Mouse (Mus musculus) heart, embryonic 14.5 days (tissue): Measurements from ENCODE around the gene Alox5ap. TPM values are rescaled to one million over a fixed set of nuclear protein-coding genes. Genes with fewer than 3 reads are reported as not detected.
A peak's percentile ranks its signal among the peaks of the same experiment; 100 is the strongest.

Experiments used
- ATAC-seq: fragments of 200-750 bp; cut with Nextera tagmentation; 2 replicates; pipeline ENCODE4 v1.8.0; 2017; ENCODE audit warnings: low read depth, moderate TSS enrichment; ENCODE audit not compliant: insufficient number of reproducible peaks, insufficient read depth, low FRiP score
- H3K27ac ChIP-seq, 2 experiments: fragments of 200-500 bp in 1 of 2; fragments of 300-500 bp in 1 of 2; sonication (generic) in 1 of 2; replicated peaks in 1 of 2; 2 replicates each; pipeline ENCODE4 v1.5.1; 2012 to 2014; ENCODE audit warnings: low read depth in 2 of 2, low read length in 2 of 2, control low read depth in 1 of 2, mild to moderate bottlenecking in 1 of 2, mixed read lengths in 1 of 2; ENCODE audit not compliant: control insufficient read depth in 1 of 2, insufficient read depth in 1 of 2
- H3K27me3 ChIP-seq: fragments of 300-500 bp; sonication (generic); 2 replicates; pipeline ENCODE4 v1.6.1; 2014; ENCODE audit warnings: mild to moderate bottlenecking, low read length, control low read depth; ENCODE audit not compliant: control insufficient read depth, insufficient read depth
- H3K36me3 ChIP-seq: fragments of 300-500 bp; sonication (generic); 2 replicates; pipeline ENCODE4 v1.6.1; 2014; ENCODE audit warnings: mild to moderate bottlenecking, control low read depth, low read length, mixed read lengths; ENCODE audit not compliant: control insufficient read depth, insufficient read depth
- H3K4me1 ChIP-seq, 2 experiments: fragments of 200-500 bp in 1 of 2; fragments of 300-500 bp in 1 of 2; sonication (generic) in 1 of 2; 2 replicates each; pipeline ENCODE4 v1.6.1; 2012 to 2014; ENCODE audit warnings: low read length in 2 of 2, control low read depth in 1 of 2, mixed read lengths in 1 of 2; ENCODE audit not compliant: control insufficient read depth in 2 of 2, insufficient read depth in 2 of 2
- H3K4me2 ChIP-seq: fragments of 300-500 bp; sonication (generic); 2 replicates; pipeline ENCODE4 v1.6.1; 2014; ENCODE audit warnings: mild to moderate bottlenecking, low read length
- H3K4me3 ChIP-seq, 2 experiments: fragments of 200-500 bp in 1 of 2; fragments of 300-500 bp in 1 of 2; sonication (generic) in 1 of 2; 2 replicates each; pipeline ENCODE4 v1.5.1; 2012 to 2014; ENCODE audit warnings: low read length in 2 of 2, mild to moderate bottlenecking in 2 of 2, control low read depth in 1 of 2, low read depth in 1 of 2, moderate library complexity in 1 of 2; ENCODE audit not compliant: control insufficient read depth in 1 of 2, insufficient read depth in 1 of 2
- H3K9ac ChIP-seq: fragments of 300-500 bp; sonication (generic); 2 replicates; pipeline ENCODE4 v1.6.1; 2014; ENCODE audit warnings: mild to moderate bottlenecking, low read length
- H3K9me3 ChIP-seq: fragments of 300-500 bp; sonication (generic); 2 replicates; pipeline ENCODE4 v1.6.1; 2016; ENCODE audit warnings: low read length, control low read depth; ENCODE audit not compliant: control insufficient read depth
- WGBS: fragments of 180-500 bp; shearing (Covaris S2); extraction: QIAGEN DNeasy Blood & Tissue Kit; methylation state at CpG from one replicate; pipeline ENCODE4 v1.1.7; 2014; 5-methylcytosine and 5-hydroxymethylcytosine counted together
- polyA plus RNA-seq: library from polyadenylated mRNA; unstranded; fragments of >200 nt; fragmentation: Nextera tagmentation; extraction: Ambion mirVana; gene quantifications from 2 replicates; pipeline ENCODE4 v1.2.1, GENCODE M21; 2014

Gene Alox5ap
- polyA plus RNA-seq, 1 experiment from 2014 or later: 7.2 TPM

GRCm38 (mm10) chr5:149229619-149230339 is 34.8 kb upstream of the Alox5ap start:
- Histone ChIP-seq H3K9me3 (no peaks in the 10 kb centered on the region), H3K4me2 (peak overlapping the region; percentile 63), H3K27me3 (no peaks in the 10 kb centered on the region), H3K36me3 (no peaks in the 10 kb centered on the region), H3K27ac (peak overlapping the region; percentile 97 to 98), H3K9ac (peak overlapping the region; percentile 77), H3K4me3 (peak overlapping the region; percentile 51 to 57), H3K4me1 (0 out of 4 replicates have a peak, but pooled peaks cover 0 to 3% of the 10 kb centered on the region in 2 experiments)
- WGBS: 78% methylated on average over 18 of the region's 18 CpGs
- ATAC-seq: no peak

- Histone ChIP-seq H3K9ac (no peak overlapping the region), H3K4me1 (peaks cover 6 to 10% of the 10 kb centered on the region in 2 experiments; a peak in 2 of 4 replicates), H3K4me3 (no peak overlapping the region), H3K27me3 (no peaks in the 10 kb centered on the region), H3K9me3 (no peaks in the 10 kb centered on the region), H3K4me2 (no peak overlapping the region), H3K27ac (no peak overlapping the region), H3K36me3 (no peaks in the 10 kb centered on the region)
- ATAC-seq: no peak
- 74% methylated on average over 7 of the region's 7 CpGs for WGBS
Observed at GRCm38 (mm10) chr5:149235002-149235401, 29.6 kb upstream of the Alox5ap start.

GRCm38 (mm10) chr5:149237221-149237950 is 27.2 kb upstream of the Alox5ap start:
- no peaks in the 10 kb centered on the region for H3K9me3 ChIP-seq
- H3K9ac ChIP-seq: no peak overlapping the region
- 56% methylated on average over 24 of the region's 24 CpGs for WGBS
- H3K4me3 ChIP-seq: no peak overlapping the region
- H3K27ac ChIP-seq: no peak overlapping the region; a peak in 1 of 4 replicates
- no peaks in the 10 kb centered on the region for H3K27me3 ChIP-seq
- H3K4me1 ChIP-seq: peaks cover 6 to 10% of the 10 kb centered on the region in 2 experiments; a peak in 2 of 4 replicates
- H3K4me2 ChIP-seq: no peak overlapping the region
- H3K36me3 ChIP-seq: no peaks in the 10 kb centered on the region
- ATAC-seq: no peak

- peaks cover 11 to 23% of the 10 kb centered on the region in 2 experiments for H3K4me1 ChIP-seq
- no peaks in the 10 kb centered on the region for H3K9me3 ChIP-seq
- no peak for ATAC-seq
- H3K4me3 ChIP-seq: no peak overlapping the region
- H3K27ac ChIP-seq: no peak overlapping the region
- no peak overlapping the region for H3K4me2 ChIP-seq
- H3K9ac ChIP-seq: no peak overlapping the region
- H3K27me3 ChIP-seq: no peaks in the 10 kb centered on the region
- no peaks in the 10 kb centered on the region for H3K36me3 ChIP-seq
- WGBS: 89% methylated on average over 5 of the region's 5 CpGs
Observed at GRCm38 (mm10) chr5:149242467-149242866, 22.1 kb upstream of the Alox5ap start.

GRCm38 (mm10) chr5:149243053-149243452 is 21.5 kb upstream of the Alox5ap start:
- 50% methylated on average over 5 of the region's 5 CpGs for WGBS
- H3K4me3 ChIP-seq: no peak overlapping the region
- peaks cover 9 to 22% of the 10 kb centered on the region in 2 experiments for H3K4me1 ChIP-seq
- no peaks in the 10 kb centered on the region for H3K36me3 ChIP-seq
- H3K4me2 ChIP-seq: no peak overlapping the region
- H3K27ac ChIP-seq: no peak overlapping the region
- no peaks in the 10 kb centered on the region for H3K9me3 ChIP-seq
- no peak overlapping the region for H3K9ac ChIP-seq
- no peak for ATAC-seq
- no peaks in the 10 kb centered on the region for H3K27me3 ChIP-seq

GRCm38 (mm10) chr5:149245391-149245964 is 19.1 kb upstream of the Alox5ap start:
- peak overlapping the region; percentile 80 for H3K4me2 ChIP-seq
- H3K4me1 ChIP-seq: peaks cover 9 to 22% of the 10 kb centered on the region in 2 experiments
- 20% methylated on average over 9 of the region's 9 CpGs for WGBS
- peak overlapping the region; percentile 72 for H3K9ac ChIP-seq
- ATAC-seq: no peak
- peak overlapping the region; percentile 21 to 42; a peak in 3 of 4 replicates for H3K27ac ChIP-seq
- no peaks in the 10 kb centered on the region for H3K9me3 ChIP-seq
- H3K4me3 ChIP-seq: peak overlapping the region; percentile 40 to 44
- H3K27me3 ChIP-seq: no peaks in the 10 kb centered on the region
- H3K36me3 ChIP-seq: no peaks in the 10 kb centered on the region

GRCm38 (mm10) chr5:149245965-149246470 is 18.5 kb upstream of the Alox5ap start:
- Histone ChIP-seq H3K36me3 (no peaks in the 10 kb centered on the region), H3K4me1 (peaks cover 9 to 22% of the 10 kb centered on the region in 2 experiments), H3K27ac (peak overlapping the region; percentile 21 to 42; a peak in 3 of 4 replicates), H3K9me3 (no peaks in the 10 kb centered on the region), H3K27me3 (no peaks in the 10 kb centered on the region), H3K4me2 (peak overlapping the region; percentile 80), H3K4me3 (peak overlapping the region; percentile 40 to 44), H3K9ac (peak overlapping the region; percentile 72)
- peak; percentile 81 for ATAC-seq
- WGBS: 5% methylated on average over 16 of the region's 16 CpGs
